Mouse (Mus musculus): Measurements from ENCODE around the gene Gnpat.
A peak's percentile ranks its signal among the peaks of the same experiment; 100 is the strongest.

The Gnpat gene

DNA sequence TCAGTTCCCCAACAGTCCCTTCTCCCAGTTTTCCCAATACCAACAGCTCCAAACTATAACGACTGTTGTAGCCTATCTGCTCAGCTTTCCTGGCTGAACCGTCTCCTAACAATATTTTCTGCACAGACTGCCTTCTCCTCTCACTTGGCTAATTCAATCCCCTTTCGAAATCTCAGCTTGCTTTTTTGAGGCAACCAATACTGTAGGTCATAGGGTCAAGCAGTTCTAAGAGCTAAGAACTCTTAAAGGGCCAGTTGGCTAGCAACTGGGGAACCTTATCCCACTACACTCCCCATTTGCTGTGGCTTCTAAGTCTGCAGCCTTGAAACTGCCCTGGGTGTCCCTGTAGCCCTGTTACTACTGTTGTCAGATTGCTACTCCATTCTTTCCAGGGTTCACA, 17.7 kb upstream of the Gnpat start:
- no peak for DNase-seq

DNA sequence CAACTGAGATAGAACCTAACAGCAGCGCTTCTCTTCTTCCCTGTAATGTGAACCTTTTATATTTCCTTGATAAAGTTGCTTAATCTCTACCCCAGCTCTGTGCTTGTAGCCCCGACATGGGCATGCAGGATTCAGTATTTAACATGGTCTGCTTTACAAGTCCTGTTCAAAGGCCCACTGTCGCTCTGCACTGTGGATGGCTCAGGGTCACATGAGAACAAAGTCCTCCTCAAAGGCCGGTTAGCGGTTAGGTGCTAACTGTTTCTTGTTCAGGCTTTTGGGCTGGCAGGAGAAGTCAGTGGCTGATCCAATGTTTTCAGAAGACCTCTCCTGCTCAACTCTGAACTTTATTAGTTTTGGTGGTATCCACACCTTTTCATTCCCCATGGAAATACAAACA, 17.3 kb upstream of the Gnpat start:
- DNase-seq: no peak

GRCm38 (mm10) chr8:124853511-124853910, 9.3 kb upstream of the Gnpat start:
- no peak for DNase-seq

- DNase-seq: no peak
Measured at GRCm38 (mm10) chr8:124859466-124859865, 3.4 kb upstream of the Gnpat start.

DNA sequence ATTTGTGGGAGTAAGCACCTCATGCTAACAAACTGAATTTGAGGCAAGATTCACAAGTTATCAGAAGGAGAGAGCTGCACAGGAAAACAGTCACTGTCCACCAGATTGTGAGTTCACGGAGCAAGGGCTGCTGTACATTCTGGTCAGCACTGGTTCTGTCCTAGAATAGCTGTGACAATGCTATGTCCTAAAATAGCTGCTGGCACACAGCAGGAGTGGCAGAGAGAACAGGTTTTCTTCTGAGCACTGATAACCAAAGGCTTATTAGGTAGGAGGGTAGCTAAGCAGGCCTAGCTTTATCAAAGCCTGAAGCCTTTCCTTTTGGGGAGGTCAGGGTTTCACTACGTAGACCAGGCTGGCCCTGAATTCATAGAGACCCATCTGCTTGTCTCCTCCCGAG, 2.6 kb upstream of the Gnpat start:
- DNase-seq: no peak

- no peak for DNase-seq
Measured at GRCm38 (mm10) chr8:124863163-124863677, 387 bp downstream of the Gnpat start.

DNA sequence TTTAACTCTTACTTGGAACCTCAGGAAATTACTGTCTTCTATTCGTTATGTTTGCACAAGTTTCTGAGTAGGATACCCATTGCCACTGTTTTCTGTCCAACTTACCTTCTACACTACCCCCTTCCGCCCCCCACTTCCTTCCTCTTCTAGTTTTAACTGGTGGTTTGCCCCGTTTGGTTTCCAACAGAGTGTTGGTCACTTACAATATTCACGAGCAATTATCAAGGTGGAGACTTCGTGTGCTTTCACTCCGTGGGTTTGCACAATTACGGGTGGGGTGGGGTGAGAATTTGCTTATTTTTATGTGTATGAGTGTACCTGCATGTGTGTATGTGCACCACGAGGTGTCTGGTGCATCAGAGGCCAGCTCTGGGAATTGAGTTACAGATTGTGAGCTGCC, 896 bp downstream of the Gnpat start:
- DNase-seq: no peak

DNA sequence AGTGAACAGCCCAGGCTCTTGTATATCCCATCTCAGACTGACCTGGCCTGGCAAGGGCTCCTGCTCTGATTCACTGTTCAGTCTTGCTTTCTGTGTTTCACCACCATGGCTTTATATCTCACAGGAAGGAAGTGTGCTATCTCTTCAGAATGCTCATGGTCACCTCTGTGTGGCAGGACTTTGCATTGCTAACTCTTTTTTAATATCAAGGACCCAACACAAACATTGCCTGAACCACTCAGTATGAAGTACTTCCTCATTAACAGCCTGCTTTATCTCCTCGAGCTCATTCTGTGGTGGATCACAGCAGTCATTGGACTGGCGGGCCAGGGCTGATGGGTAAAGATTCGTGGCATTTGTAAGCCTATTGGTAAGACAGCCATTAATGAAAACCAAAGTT, 3.8 kb downstream of the Gnpat start:
- no peak for DNase-seq

DNA sequence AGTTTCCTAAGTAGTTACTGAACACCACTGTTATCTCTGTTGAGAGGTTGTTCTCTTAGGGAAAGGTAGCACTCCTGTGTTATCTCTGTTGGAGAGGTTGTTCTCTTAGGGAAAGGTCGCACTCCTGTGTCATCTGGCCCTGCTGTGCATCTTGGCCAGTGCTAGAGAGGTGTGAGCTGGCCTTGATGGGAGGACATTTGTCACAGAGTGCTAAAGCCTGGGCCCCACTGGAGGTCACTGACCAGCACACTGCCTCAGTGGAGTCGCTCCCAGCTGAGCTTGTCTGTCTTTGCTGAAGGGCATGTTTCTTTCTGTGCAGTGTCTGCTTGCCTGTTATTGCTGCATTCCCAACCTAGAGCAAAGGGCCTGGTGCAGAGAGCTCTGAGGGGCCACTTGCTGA, 4.3 kb downstream of the Gnpat start:
- no peak for DNase-seq

GRCm38 (mm10) chr8:124869708-124870107, 6.9 kb downstream of the Gnpat start:
- DNase-seq: no peak

DNA sequence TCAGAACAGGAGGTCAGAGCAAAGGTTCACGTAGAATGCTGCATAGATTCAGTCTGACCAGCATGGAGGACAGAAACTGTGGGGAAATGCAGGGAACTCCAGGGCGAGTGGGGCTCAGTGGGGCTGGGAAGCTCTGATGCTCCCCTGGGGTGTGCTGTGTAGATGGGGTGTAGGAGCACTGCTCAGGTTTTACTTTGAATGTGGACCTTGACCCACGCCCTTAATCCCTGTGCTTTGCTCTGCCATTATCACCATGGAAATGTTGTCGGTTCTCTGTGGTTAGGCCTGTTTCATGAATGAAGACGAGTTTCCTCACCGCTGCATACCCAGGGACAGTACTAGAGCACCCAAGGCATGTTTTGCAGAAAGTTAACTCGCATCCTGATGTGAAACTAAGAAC, 8.6 kb downstream of the Gnpat start:
- DNase-seq: no peak

DNA sequence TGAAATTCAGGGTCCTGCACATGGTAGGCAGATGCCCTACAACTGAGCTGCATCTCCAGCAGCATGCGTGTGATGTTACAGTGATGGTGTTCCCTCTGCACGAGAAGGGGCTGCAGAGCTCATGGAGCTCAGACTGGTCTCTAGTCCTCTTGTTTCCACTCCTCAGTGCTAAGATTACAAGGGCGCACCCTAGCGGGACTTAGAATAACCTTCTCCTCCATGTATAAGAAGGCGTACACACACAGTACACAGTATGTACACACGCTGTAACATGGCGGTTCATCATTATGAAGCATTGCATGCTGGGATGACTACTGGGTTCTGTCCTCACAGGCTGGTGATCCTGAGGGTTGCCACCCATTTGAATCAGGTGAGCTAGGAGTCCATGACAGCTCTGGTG, 9.2 kb downstream of the Gnpat start:
- DNase-seq: no peak

GRCm38 (mm10) chr8:124872690-124873089, 9.9 kb downstream of the Gnpat start:
- DNase-seq: no peak

- no peak for DNase-seq
Measured at GRCm38 (mm10) chr8:124878141-124878540, 15.3 kb downstream of the Gnpat start.

DNA sequence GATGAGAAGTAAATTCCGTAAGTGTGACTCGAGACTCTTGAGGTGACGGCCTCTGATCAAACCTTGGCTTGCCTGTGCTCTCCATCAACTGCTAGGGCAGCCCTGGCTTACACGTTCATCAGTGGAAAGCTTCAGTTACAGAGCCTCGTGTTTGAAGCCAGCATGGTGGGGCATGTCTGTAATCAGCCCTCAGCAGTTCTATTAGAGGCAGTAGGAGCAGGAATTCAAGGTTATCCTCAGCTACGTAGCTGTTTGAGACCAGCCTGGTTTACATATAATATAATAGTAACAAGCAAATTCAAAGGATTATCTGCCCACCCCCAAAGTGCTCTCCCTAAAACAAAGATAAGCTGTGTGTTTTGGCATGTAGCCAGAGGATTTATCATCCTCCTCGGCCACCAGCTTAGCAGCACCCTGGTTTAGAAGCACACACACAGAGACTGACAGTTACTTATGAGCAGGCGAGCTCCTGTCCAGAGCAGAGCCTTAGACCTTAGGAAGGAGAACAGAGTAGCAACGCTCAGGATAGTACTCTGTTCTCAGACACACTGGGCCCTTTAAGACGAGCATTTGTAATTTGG, 16.2 kb downstream of the Gnpat start:
- DNase-seq: no peak

DNA sequence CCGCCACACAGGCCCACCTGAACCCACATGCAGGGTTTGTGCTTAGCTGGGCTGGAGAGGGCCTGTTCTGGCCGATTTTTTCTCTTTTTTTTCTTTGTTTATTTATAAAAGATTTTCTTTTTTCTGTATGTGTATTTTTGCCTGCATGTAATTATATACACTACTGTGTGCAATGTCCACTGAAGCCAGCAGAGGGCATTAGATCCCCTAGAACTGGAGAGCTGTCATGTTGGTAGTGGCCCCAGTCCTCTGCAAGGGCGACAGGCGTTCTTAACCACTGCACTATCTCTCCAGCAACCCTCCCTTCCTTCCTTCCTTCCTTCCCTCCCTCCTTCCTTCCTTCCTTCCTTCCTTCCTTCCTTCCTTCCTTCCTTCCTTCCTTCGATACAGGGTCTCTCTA, 25.6 kb downstream of the Gnpat start:
- DNase-seq: no peak

GRCm38 (mm10) chr8:124892596-124892995, 29.8 kb downstream of the Gnpat start:
- no peak for DNase-seq

DNA sequence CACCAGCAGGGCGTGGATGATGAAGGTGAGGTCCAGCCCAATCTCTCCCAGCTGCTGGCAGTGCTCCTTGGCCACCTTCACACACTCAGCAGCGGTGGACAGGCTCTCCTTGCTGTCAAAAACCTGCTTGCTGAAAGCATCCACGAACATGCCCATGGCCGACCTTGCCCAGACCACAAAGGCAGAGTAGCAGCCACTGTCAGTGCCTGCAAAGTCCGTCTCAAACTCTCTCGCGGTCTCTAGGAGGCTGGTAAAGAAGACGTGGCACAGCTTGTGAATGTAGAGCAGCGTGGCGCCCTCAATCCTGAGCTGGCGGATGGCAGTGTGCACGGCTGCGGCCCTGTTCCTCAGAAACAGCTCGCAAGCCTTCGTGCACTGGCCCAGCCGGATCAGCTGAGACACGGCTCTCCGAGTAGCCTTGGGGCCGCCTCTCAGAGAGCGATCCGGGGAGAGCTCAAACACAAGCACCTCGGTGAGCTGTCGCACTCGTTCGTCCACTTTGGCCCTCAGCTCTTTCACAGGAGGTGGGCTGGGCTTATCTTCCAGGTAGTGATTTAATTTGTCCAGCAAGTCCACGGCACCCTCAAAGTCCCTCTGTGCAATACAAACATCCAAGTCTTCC, 33.3 kb downstream of the Gnpat start:
- no peak for DNase-seq

GRCm38 (mm10) chr8:124896632-124897385, 34.0 kb downstream of the Gnpat start:
- peak; percentile 87 for DNase-seq

DNA sequence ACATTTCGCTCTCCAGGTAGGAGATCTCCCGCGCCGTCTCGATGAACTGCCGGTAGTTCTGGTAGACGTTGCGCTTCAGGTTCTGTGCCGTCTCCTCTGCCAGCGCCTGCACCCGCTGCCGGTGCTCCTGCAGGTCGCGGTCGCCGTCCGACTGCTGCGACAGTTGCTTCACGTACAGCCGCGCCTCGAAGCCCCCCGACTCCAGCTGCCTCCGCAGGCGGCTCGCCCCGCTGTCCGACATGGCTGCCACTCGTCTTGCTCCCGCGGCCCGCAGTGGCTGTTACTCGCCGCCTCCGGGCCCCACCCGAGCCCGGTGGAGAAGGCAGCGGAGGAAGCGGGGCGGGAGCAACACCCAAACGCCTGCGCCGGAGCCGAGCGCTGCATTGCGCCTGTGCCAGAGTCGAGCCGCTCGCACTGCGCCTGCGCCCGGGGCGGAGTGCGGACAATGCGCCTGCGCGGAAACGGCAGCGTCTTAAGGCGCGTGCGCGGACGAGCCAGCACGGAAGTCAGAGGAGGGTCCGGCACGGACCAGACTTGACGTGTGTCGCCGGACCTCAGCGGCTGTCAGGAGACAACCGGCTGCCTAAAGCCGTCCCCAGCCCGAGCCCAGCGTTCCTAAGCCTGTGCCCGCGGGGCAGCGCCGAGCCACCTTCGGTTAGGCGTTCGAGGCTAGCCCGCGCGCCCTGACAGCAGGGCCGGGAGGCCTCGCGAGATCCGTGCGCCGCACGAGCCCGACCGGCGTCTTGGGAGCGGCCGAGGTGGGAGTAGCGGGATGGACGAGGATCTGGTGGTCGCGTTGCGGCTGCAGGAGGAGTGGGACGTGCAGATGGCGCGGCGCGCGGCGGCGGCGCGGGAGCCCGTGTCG, 34.8 kb downstream of the Gnpat start, which contains the start of the genes Exoc8 and Sprtn:
Gene Exoc8, minus strand, starts transcription at position 320 of the 865 bp plus-strand sequence.
Gene Sprtn, plus strand, starts transcription at position 501 of the 865 bp plus-strand sequence.
- peak; percentile 98 for DNase-seq

- DNase-seq: no peak
Measured at GRCm38 (mm10) chr8:124898251-124898905, 35.5 kb downstream of the Gnpat start.

DNA sequence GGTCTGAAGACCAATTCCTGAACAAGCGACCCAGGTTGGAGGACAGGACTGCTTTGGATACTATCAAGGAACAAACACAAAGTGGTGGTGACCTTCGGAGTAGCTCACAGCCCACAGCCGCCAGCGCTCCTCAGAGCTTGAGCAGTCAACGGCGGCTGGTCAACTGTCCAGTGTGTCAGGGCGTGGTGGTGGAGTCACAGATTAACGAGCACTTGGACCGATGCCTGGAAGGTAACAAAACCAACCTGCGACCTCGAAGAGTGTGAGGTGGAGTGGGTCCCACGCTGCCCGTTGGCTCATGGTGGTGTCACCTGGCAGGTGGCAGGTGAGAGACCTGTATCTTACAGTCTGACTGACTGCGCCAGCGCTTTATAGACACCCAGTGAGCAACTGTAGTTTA, 40.4 kb downstream of the Gnpat start:
- peak; percentile 78 for DNase-seq

All from kidney, postnatal 14 days (tissue).